Mouse (Mus musculus) frontal cortex, postnatal 14 days (tissue): Measurements from ENCODE around the gene Tjp1.

Experiments
- DNase-seq, 2 experiments: peaks; one replicate each; pipeline ENCODE4 v3.0.0; 2022; ENCODE audit warnings: low spot score in 2 of 2

Gene Tjp1

GRCm38 (mm10) chr7:65527071-65528007, at the start of gene Tjp1:
Gene Tjp1, minus strand, starts transcription at chr7:65527781.
- DNase-seq, result peak in 1 of 2 experiments; percentile 49

GRCm38 (mm10) chr7:65577118-65577517, 49.5 kb upstream of the Tjp1 start:
- peak; percentile 18 to 31 for DNase-seq

- peak; percentile 8 to 13 for DNase-seq
Observed at GRCm38 (mm10) chr7:65572731-65573130, 45.1 kb upstream of the Tjp1 start.

- DNase-seq, result no peak
Observed at GRCm38 (mm10) chr7:65570691-65571090, 43.1 kb upstream of the Tjp1 start.

GRCm38 (mm10) chr7:65555996-65556395, 28.4 kb upstream of the Tjp1 start:
- DNase-seq, result no peak

- no peak for DNase-seq
Observed at GRCm38 (mm10) chr7:65545741-65546140, 18.2 kb upstream of the Tjp1 start.

GRCm38 (mm10) chr7:65532689-65533088, 5.1 kb upstream of the Tjp1 start:
- no peak for DNase-seq

- DNase-seq, result no peak
Observed at GRCm38 (mm10) chr7:65523116-65523515, 4.5 kb downstream of the Tjp1 start.

- DNase-seq, result no peak
Observed at GRCm38 (mm10) chr7:65522490-65522889, 5.1 kb downstream of the Tjp1 start.

- no peak for DNase-seq
Observed at GRCm38 (mm10) chr7:65520622-65521021, 7.0 kb downstream of the Tjp1 start.

GRCm38 (mm10) chr7:65519788-65520563, 7.6 kb downstream of the Tjp1 start:
- DNase-seq, result no peak

GRCm38 (mm10) chr7:65516903-65517302, 10.7 kb downstream of the Tjp1 start:
- no peak for DNase-seq

GRCm38 (mm10) chr7:65513451-65514179, 14.0 kb downstream of the Tjp1 start:
- no peak for DNase-seq

GRCm38 (mm10) chr7:65509357-65509756, 18.2 kb downstream of the Tjp1 start:
- DNase-seq, result no peak

GRCm38 (mm10) chr7:65507341-65507740, 20.2 kb downstream of the Tjp1 start:
- DNase-seq, result no peak

GRCm38 (mm10) chr7:65502486-65503322, 24.9 kb downstream of the Tjp1 start:
- no peak for DNase-seq

- DNase-seq, result no peak
Observed at GRCm38 (mm10) chr7:65500746-65501145, 26.8 kb downstream of the Tjp1 start.

GRCm38 (mm10) chr7:65497733-65498583, 29.6 kb downstream of the Tjp1 start:
- DNase-seq, result peak in 1 of 2 experiments; percentile 62

- DNase-seq, result no peak
Observed at GRCm38 (mm10) chr7:65490526-65490925, 37.1 kb downstream of the Tjp1 start.

- DNase-seq, result no peak
Observed at GRCm38 (mm10) chr7:65489742-65490141, 37.8 kb downstream of the Tjp1 start.
